Mouse (Mus musculus): ENCODE measurements around the gene D430042O09Rik.

DNA sequence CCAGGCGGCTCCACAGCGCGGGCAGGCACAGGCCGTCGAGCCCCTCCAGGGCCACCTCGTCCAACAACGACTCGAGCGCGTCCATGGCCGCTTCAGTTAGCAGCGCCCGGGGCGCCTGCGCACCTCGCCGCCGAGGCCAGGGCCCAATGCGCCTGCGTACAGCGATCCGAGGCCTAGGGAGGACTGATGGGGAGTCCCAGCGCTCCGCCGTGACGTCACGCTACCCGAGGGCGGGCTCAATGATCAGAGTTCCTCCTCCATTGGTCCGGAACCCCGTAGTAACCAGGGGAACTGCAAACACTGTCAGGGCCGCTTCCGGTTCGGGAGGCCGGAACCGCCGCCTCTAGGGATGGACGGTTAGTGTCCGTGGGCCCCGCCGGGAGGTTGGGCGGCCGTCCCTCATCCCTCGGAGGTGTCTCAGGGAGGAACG, at the start of gene D430042O09Rik, which contains the start of gene Gtf3c1:
- TF ChIP-seq CTCF (IDR thresholded peaks at IDR 0.05; ENCODE audit: low read depth, low read length): no peak
- TF ChIP-seq POLR2A (IDR thresholded peaks at IDR 0.05; ENCODE audit: extremely low read depth, insufficient read depth, low read length): peak; percentile 87

Measured in liver, adult 2 months (tissue).